In the genomic region with DNA sequence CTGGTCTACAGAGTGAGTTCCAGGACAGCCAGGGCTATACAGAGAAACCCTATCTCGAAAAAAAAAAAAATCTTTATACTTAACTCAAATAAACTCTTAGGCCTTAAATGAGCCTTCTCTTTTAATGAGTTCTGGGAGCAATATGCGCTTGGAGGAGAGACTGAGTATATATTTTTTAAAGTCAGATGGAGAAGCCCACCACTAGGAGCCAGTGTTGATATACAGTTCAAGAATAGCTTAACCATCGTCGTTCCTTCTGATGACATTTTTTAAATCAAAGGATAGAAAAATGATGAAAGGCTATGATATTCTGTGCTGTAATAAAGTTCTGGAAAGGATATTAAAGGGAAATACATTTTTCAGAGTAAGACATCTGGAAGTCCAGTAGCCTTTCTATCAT, we compare ENCODE assay signal across 26 mouse cellular contexts. TPM values are rescaled to one million over a fixed set of nuclear protein-coding genes. Genes with fewer than 3 reads are reported as not detected.
DNase-seq lines count a peak whose midpoint lies in the region; ATAC-seq and TF ChIP-seq lines count a peak whose summit lies in the region.
"Had no signal": no experiment of that assay in that cellular context is flagged by ENCODE, and none has a peak within 500 bp of the region (broad histone marks: within the 10 kb centered on the region; RNA-seq: fewer than 3 reads in every experiment).

No protein-coding gene starts in this region.

- no peak overlapping the region for H3K4me2 ChIP-seq in forebrain, postnatal 0 days (ENCODE audit: low read depth)
- no peak overlapping the region for H3K4me2 ChIP-seq in forebrain, embryonic 16.5 days (ENCODE audit: low read length)
- H3K4me2 ChIP-seq in midbrain, postnatal 0 days (ENCODE audit: low read depth, low read length, poor library complexity, severe bottlenecking), result no peak overlapping the region
- no peak overlapping the region for H3K4me2 ChIP-seq in midbrain, embryonic 16.5 days (ENCODE audit: low read length)
- H3K4me2 ChIP-seq: forebrain, embryonic 15.5 days; heart, embryonic 11.5 days; hindbrain, embryonic 14.5 days; limb, embryonic 13.5 days; midbrain, embryonic 13.5 days had no signal

- H3K9me3 ChIP-seq in forebrain, postnatal 0 days (ENCODE audit: low read length), result no peaks in the 10 kb centered on the region
- H3K9me3 ChIP-seq in forebrain, embryonic 16.5 days (ENCODE audit: control insufficient read depth, low read length), result no peaks in the 10 kb centered on the region
- no peaks in the 10 kb centered on the region for H3K9me3 ChIP-seq in midbrain, postnatal 0 days (ENCODE audit: low read length)
- H3K9me3 ChIP-seq in midbrain, embryonic 16.5 days (replicated peaks; ENCODE audit: control insufficient read depth, low read length, poor library complexity, severe bottlenecking), result no peaks in the 10 kb centered on the region
- H3K9me3 ChIP-seq: forebrain, embryonic 15.5 days; limb, embryonic 13.5 days; midbrain, embryonic 13.5 days had no signal

- 60% methylated on average over 4 of the region's 4 CpGs for WGBS in forebrain, postnatal 0 days
- 76% methylated on average over 4 of the region's 4 CpGs for WGBS in forebrain, embryonic 16.5 days
- 60% methylated on average over 4 of the region's 4 CpGs for WGBS in midbrain, postnatal 0 days
- 74% methylated on average over 4 of the region's 4 CpGs for WGBS in midbrain, embryonic 16.5 days

- ATAC-seq in forebrain, postnatal 0 days, result peak; percentile 50; the same call in 1 of the 2 replicates
- ATAC-seq in forebrain, embryonic 16.5 days, result no peak
- no peak for ATAC-seq in midbrain, postnatal 0 days (ENCODE audit: low FRiP score)
- no peak for ATAC-seq in midbrain, embryonic 16.5 days

- TF ChIP-seq CTCF in forebrain, postnatal 0 days (IDR thresholded peaks at IDR 0.05; ENCODE audit: low read depth), result peak; percentile 57
- peak; percentile 68 for TF ChIP-seq CTCF in layer of hippocampus, adult 2 months (conservative IDR thresholded peaks at IDR 0.05)
- TF ChIP-seq CTCF in midbrain, postnatal 0 days (IDR thresholded peaks at IDR 0.05), result peak; percentile 63

- DNase-seq in forebrain, postnatal 0 days, result peak; percentile 46
- DNase-seq in layer of hippocampus, adult 2 months (ENCODE audit: low spot score in 2 of 2), result no peak
- no peak for DNase-seq in layer of hippocampus, adult 9-11 months
- DNase-seq in midbrain, postnatal 0 days (ENCODE audit: low spot score), result peak; percentile 55
- no peak for DNase-seq in right cerebral cortex, postnatal 36 days (ENCODE audit: low spot score in 2 of 2)
- DNase-seq: gastrocnemius, postnatal 36 days; lung, postnatal 14 days; right cerebral cortex, postnatal 14 days; thymus, adult 18-20 months; thymus, postnatal 4 days had no signal

- H3K36me3 ChIP-seq in forebrain, postnatal 0 days (ENCODE audit: insufficient read depth), result no peaks in the 10 kb centered on the region
- no peaks in the 10 kb centered on the region for H3K36me3 ChIP-seq in forebrain, embryonic 16.5 days (ENCODE audit: control insufficient read depth, insufficient read depth)
- no peaks in the 10 kb centered on the region for H3K36me3 ChIP-seq in midbrain, postnatal 0 days (ENCODE audit: insufficient read depth, low read length)
- no peaks in the 10 kb centered on the region for H3K36me3 ChIP-seq in midbrain, embryonic 16.5 days (ENCODE audit: control insufficient read depth, insufficient read depth, low read length)
- H3K36me3 ChIP-seq: forebrain, embryonic 15.5 days; limb, embryonic 13.5 days; midbrain, embryonic 13.5 days had no signal

- H3K4me3 ChIP-seq in forebrain, postnatal 0 days (ENCODE audit: low read depth, low read length), result no peak overlapping the region
- H3K4me3 ChIP-seq in forebrain, embryonic 16.5 days (replicated peaks; ENCODE audit: low read length), result no peak overlapping the region
- no peak overlapping the region for H3K4me3 ChIP-seq in layer of hippocampus, adult 2 months
- no peak overlapping the region for H3K4me3 ChIP-seq in midbrain, postnatal 0 days (ENCODE audit: low read depth, low read length)
- no peak overlapping the region for H3K4me3 ChIP-seq in midbrain, embryonic 16.5 days (ENCODE audit: low read depth, low read length)
- H3K4me3 ChIP-seq: erythroblast, embryonic 14.5 days; forebrain, embryonic 15.5 days; limb, embryonic 13.5 days; midbrain, embryonic 13.5 days had no signal

- no peak overlapping the region for H3K9ac ChIP-seq in forebrain, postnatal 0 days
- no peak overlapping the region for H3K9ac ChIP-seq in forebrain, embryonic 16.5 days (replicated peaks; ENCODE audit: low read depth, low read length)
- H3K9ac ChIP-seq in midbrain, postnatal 0 days (replicated peaks; ENCODE audit: low read length, poor library complexity, severe bottlenecking), result no peak overlapping the region
- no peak overlapping the region for H3K9ac ChIP-seq in midbrain, embryonic 16.5 days (ENCODE audit: low read depth, low read length)
- H3K9ac ChIP-seq: forebrain, embryonic 15.5 days; hindbrain, embryonic 14.5 days; limb, embryonic 13.5 days; liver, embryonic 14.5 days; midbrain, embryonic 13.5 days had no signal

- H3K27ac ChIP-seq in forebrain, postnatal 0 days (ENCODE audit: low read depth, low read length), result no peak overlapping the region
- H3K27ac ChIP-seq in forebrain, embryonic 16.5 days (ENCODE audit: low read length), result no peak overlapping the region
- no peak overlapping the region for H3K27ac ChIP-seq in layer of hippocampus, adult 2 months
- no peak overlapping the region for H3K27ac ChIP-seq in midbrain, postnatal 0 days (ENCODE audit: low read depth, low read length)
- H3K27ac ChIP-seq in midbrain, embryonic 16.5 days (ENCODE audit: low read length), result no peak overlapping the region
- H3K27ac ChIP-seq: forebrain, embryonic 15.5 days; hindbrain, embryonic 14.5 days; limb, embryonic 13.5 days; liver, embryonic 14.5 days; midbrain, embryonic 13.5 days had no signal

- H3K27me3 ChIP-seq in forebrain, postnatal 0 days (ENCODE audit: insufficient read depth, low read length), result no peaks in the 10 kb centered on the region
- H3K27me3 ChIP-seq in forebrain, embryonic 16.5 days (replicated peaks; ENCODE audit: control insufficient read depth, insufficient read depth, low read length), result no peaks in the 10 kb centered on the region
- no peaks in the 10 kb centered on the region for H3K27me3 ChIP-seq in midbrain, postnatal 0 days (ENCODE audit: insufficient read depth, low read length)
- H3K27me3 ChIP-seq in midbrain, embryonic 16.5 days (ENCODE audit: control insufficient read depth, insufficient read depth, low read depth, low read length), result no peaks in the 10 kb centered on the region
- H3K27me3 ChIP-seq: forebrain, embryonic 15.5 days; limb, embryonic 13.5 days; midbrain, embryonic 13.5 days had no signal

- no peaks in the 10 kb centered on the region for H3K4me1 ChIP-seq in forebrain, postnatal 0 days (ENCODE audit: insufficient read depth)
- H3K4me1 ChIP-seq in forebrain, embryonic 16.5 days (replicated peaks; ENCODE audit: control insufficient read depth, insufficient read depth, low read length), result no peaks in the 10 kb centered on the region
- no peaks in the 10 kb centered on the region for H3K4me1 ChIP-seq in midbrain, postnatal 0 days (ENCODE audit: insufficient read depth, low read length)
- H3K4me1 ChIP-seq in midbrain, embryonic 16.5 days (ENCODE audit: control insufficient read depth, insufficient read depth, low read length), result peaks cover 4% of the 10 kb centered on the region
- H3K4me1 ChIP-seq: midbrain, embryonic 13.5 days had no signal

RNA-seq across cellular contexts. Expression of a gene that starts 24.0 kb away (rescaled TPM):
- total RNA-seq in forebrain, postnatal 0 days (2014; rRNA removed), result not detected in 2 replicates
- polyA plus RNA-seq in forebrain, postnatal 0 days (2015; fragmentation: Nextera tagmentation; extraction: Ambion mirVana), result 0.13 and 0.34 TPM in 2 replicates
- not detected in 2 replicates for polyA plus RNA-seq in forebrain, embryonic 16.5 days (2015; fragmentation: Nextera tagmentation; extraction: Ambion mirVana)
- total RNA-seq in layer of hippocampus, adult 2 months (2021), result not detected
- 0.16 TPM in 1 of 2 replicates, not detected in the other for total RNA-seq in midbrain, postnatal 0 days (2014; rRNA removed)
- polyA plus RNA-seq in midbrain, postnatal 0 days (2015; fragmentation: Nextera tagmentation; extraction: Ambion mirVana), result not detected in 2 replicates
- 0.19 TPM in 1 of 2 replicates, not detected in the other for polyA plus RNA-seq in midbrain, embryonic 16.5 days (2015; fragmentation: Nextera tagmentation; extraction: Ambion mirVana)
- total RNA-seq: gastrocnemius, postnatal 36 days; heart, postnatal 25 days; layer of hippocampus, adult 8-10 months; left cerebral cortex, adult 18-20 months; megakaryocyte, adult 5-6 weeks; neutrophil, adult 5-6 weeks had no signal
- polyA plus RNA-seq: C2C12; limb, embryonic 13.5 days; spleen, adult 2 months had no signal

Comparison
In these comparisons a context has a peak if more than half of its experiments do, and no peak if none do; other contexts are left out.
1. DNase-seq: peak in forebrain, postnatal 0 days (single experiment) and midbrain, postnatal 0 days (single experiment); none in layer of hippocampus, adult 2 months (0 of 2), layer of hippocampus, adult 9-11 months (single experiment) and right cerebral cortex, postnatal 36 days (0 of 2).
2. Peak in every context shown above with its lines, with median percentiles within 50 percentile points of each other: CTCF ChIP-seq.